Mouse (Mus musculus) spleen, adult 2 months (tissue): Measurements from ENCODE around the gene Cacna1g.

Source experiments
- CTCF ChIP-seq: fragments of 200-500 bp; IDR thresholded peaks from 2 replicates; pipeline ENCODE4 v1.5.1; 2011; ENCODE audit warnings: mild to moderate bottlenecking, inconsistent platforms; ENCODE audit not compliant: insufficient read depth, insufficient read length, insufficient replicate concordance; ENCODE audit errors: extremely low read depth
- POLR2A ChIP-seq: fragments of 200-500 bp; IDR thresholded peaks from 2 replicates; pipeline ENCODE4 v1.6.1; 2011; ENCODE audit warnings: low read depth, low read length, inconsistent platforms

DNA sequence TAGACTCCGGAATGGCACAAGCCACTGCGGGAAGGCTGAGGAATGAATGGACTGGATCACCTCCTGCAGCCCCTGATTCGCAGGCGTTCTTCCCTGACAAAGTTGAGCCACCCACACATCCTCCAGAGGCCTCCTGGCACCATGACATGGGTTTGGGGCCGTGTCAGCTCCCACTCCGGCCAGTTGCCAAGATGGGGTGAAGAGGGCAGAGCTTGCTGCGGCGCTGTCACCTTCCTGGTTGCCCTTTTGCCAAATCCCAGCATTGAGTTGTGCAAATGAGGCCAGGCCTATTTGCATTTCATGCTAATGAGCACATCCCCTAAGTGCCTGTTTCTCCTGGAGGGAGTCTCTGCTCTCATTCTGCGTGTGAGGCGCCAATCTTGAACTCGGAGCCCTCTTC is 1.7 kb upstream of the Cacna1g start:
- no peak for TF ChIP-seq CTCF
- TF ChIP-seq POLR2A = no peak
